Comparison of ENCODE assay signal across 15 mouse cellular contexts in genomic region chr6:121226043-121226442, GRCm38 (mm10). TPM values are rescaled to one million over a fixed set of nuclear protein-coding genes. Genes with fewer than 3 reads are reported as not detected.
A peak's percentile ranks its signal among the peaks of the same experiment; 100 is the strongest.
DNase-seq lines count a peak whose midpoint lies in the region; ATAC-seq and TF ChIP-seq lines count a peak whose summit lies in the region.
"Had no signal": no experiment of that assay in that cellular context is flagged by ENCODE, and none has a peak within 500 bp of the region (broad histone marks: within the 10 kb centered on the region; RNA-seq: fewer than 3 reads in every experiment).

No protein-coding gene starts in this region.

- H3K4me1 ChIP-seq in spleen, adult 2 months (ENCODE audit: control insufficient read depth, insufficient read depth, insufficient read length): peaks cover 21% of the 10 kb centered on the region; the same call in 1 of the 2 replicates
- H3K4me1 ChIP-seq in hindbrain, embryonic 14.5 days (replicated peaks; ENCODE audit: control insufficient read depth, insufficient read depth, low read length): no peaks in the 10 kb centered on the region
- H3K4me1 ChIP-seq in lung, postnatal 0 days (ENCODE audit: insufficient read depth, low read depth, low read length): no peaks in the 10 kb centered on the region
- H3K4me1 ChIP-seq: hindbrain, embryonic 15.5 days; neural tube, embryonic 13.5 days had no signal

- H3K27me3 ChIP-seq in spleen, adult 2 months (ENCODE audit: control insufficient read depth, insufficient read depth, low read length): no peaks in the 10 kb centered on the region
- no peaks in the 10 kb centered on the region for H3K27me3 ChIP-seq in hindbrain, embryonic 14.5 days (ENCODE audit: control insufficient read depth, insufficient read depth, low read length)
- H3K27me3 ChIP-seq in lung, postnatal 0 days (replicated peaks; ENCODE audit: insufficient read depth, low read length): no peaks in the 10 kb centered on the region
- H3K27me3 ChIP-seq: hindbrain, embryonic 15.5 days; neural tube, embryonic 13.5 days had no signal

- no peak for DNase-seq in spleen, adult 2 months (ENCODE audit: low read depth in 1 of 2, low spot score in 2 of 2)
- DNase-seq in spleen, adult 12 weeks (ENCODE audit: low spot score): no peak
- DNase-seq in embryo, embryonic 11 days: no peak
- DNase-seq in layer of hippocampus, adult 9-10 months (ENCODE audit: low spot score): no peak
- DNase-seq in hindbrain, embryonic 14.5 days (ENCODE audit: low spot score): no peak
- DNase-seq in lung, postnatal 0 days (ENCODE audit: low spot score): no peak
- DNase-seq: adrenal gland, postnatal 10 days; cerebellum, adult 11-12 months; right cerebral cortex, adult 18-20 months had no signal

- H3K4me2 ChIP-seq in hindbrain, embryonic 14.5 days (replicated peaks): no peak overlapping the region
- H3K4me2 ChIP-seq in lung, postnatal 0 days (replicated peaks; ENCODE audit: low read depth, low read length): no peak overlapping the region
- H3K4me2 ChIP-seq: hindbrain, embryonic 15.5 days; kidney, embryonic 15.5 days; neural tube, embryonic 13.5 days had no signal

- no peak overlapping the region for H3K9ac ChIP-seq in hindbrain, embryonic 14.5 days
- H3K9ac ChIP-seq in lung, postnatal 0 days (replicated peaks; ENCODE audit: low read depth): no peak overlapping the region
- H3K9ac ChIP-seq: hindbrain, embryonic 15.5 days; kidney, embryonic 15.5 days; neural tube, embryonic 13.5 days had no signal

- peak; percentile 76 for ATAC-seq in inflammation-experienced regulatory T-cells, adult 6 months
- peak; percentile 21; the same call in 1 of the 2 replicates for ATAC-seq in neutrophil, adult 5-6 weeks (ENCODE audit: extremely low read depth, insufficient number of reproducible peaks, low FRiP score, poor library complexity, severe bottlenecking)
- no peak for ATAC-seq in hindbrain, embryonic 14.5 days (ENCODE audit: low FRiP score)
- ATAC-seq in lung, postnatal 0 days: no peak
- ATAC-seq: midbrain, embryonic 16.5 days had no signal

- TF ChIP-seq EP300 in lung, postnatal 0 days (IDR thresholded peaks at IDR 0.05): no peak

- no peaks in the 10 kb centered on the region for H3K9me3 ChIP-seq in hindbrain, embryonic 14.5 days (ENCODE audit: control insufficient read depth, low read length)
- H3K9me3 ChIP-seq in lung, postnatal 0 days (ENCODE audit: low read length): no peaks in the 10 kb centered on the region
- H3K9me3 ChIP-seq: hindbrain, embryonic 15.5 days; kidney, embryonic 15.5 days; neural tube, embryonic 13.5 days had no signal

- H3K27ac ChIP-seq in spleen, adult 2 months (ENCODE audit: insufficient read depth, low read length): 0 out of 2 replicates have a peak overlapping the region, but pooled peaks have one; percentile 19
- H3K27ac ChIP-seq in hindbrain, embryonic 14.5 days: no peak overlapping the region
- no peak overlapping the region for H3K27ac ChIP-seq in lung, postnatal 0 days (ENCODE audit: low read length)
- H3K27ac ChIP-seq: hindbrain, embryonic 15.5 days; kidney, embryonic 15.5 days; neural tube, embryonic 13.5 days had no signal

- no peak for TF ChIP-seq CTCF in spleen, adult 2 months (IDR thresholded peaks at IDR 0.05; ENCODE audit: extremely low read depth, insufficient read depth, insufficient read length, insufficient replicate concordance)
- no peak for TF ChIP-seq CTCF in lung, postnatal 0 days (IDR thresholded peaks at IDR 0.05)

- no peak overlapping the region for H3K4me3 ChIP-seq in spleen, adult 2 months (ENCODE audit: extremely low read depth, insufficient read depth, insufficient read length)
- no peak overlapping the region for H3K4me3 ChIP-seq in hindbrain, embryonic 14.5 days (replicated peaks; ENCODE audit: low read length)
- no peak overlapping the region for H3K4me3 ChIP-seq in lung, postnatal 0 days (ENCODE audit: low read depth, low read length)
- H3K4me3 ChIP-seq: hindbrain, embryonic 15.5 days; kidney, embryonic 15.5 days; neural tube, embryonic 13.5 days had no signal

- 10% methylated on average over 4 of the region's 4 CpGs for WGBS in spleen, adult 2 months
- WGBS in hindbrain, embryonic 14.5 days: 77% methylated on average over 4 of the region's 4 CpGs
- 51% methylated on average over 4 of the region's 4 CpGs for WGBS in lung, postnatal 0 days

- no peak for TF ChIP-seq POLR2A in spleen, adult 2 months (IDR thresholded peaks at IDR 0.05; ENCODE audit: low read depth, low read length)

- no peaks in the 10 kb centered on the region for H3K36me3 ChIP-seq in spleen, adult 2 months (ENCODE audit: control insufficient read depth, insufficient read depth, low read length)
- no peaks in the 10 kb centered on the region for H3K36me3 ChIP-seq in hindbrain, embryonic 14.5 days (replicated peaks; ENCODE audit: control insufficient read depth, insufficient read depth)
- H3K36me3 ChIP-seq in lung, postnatal 0 days (ENCODE audit: insufficient read depth, low read length): no peaks in the 10 kb centered on the region
- H3K36me3 ChIP-seq: hindbrain, embryonic 15.5 days; kidney, embryonic 15.5 days; neural tube, embryonic 13.5 days had no signal

RNA-seq across cellular contexts. Expression of gene Tuba8, which starts 15.5 kb away (rescaled TPM):
- 1.2 TPM in 2 replicates for polyA plus RNA-seq in spleen, adult 2 months (2012; rRNA removed)
- polyA plus RNA-seq in inflammation-experienced regulatory T-cells, adult 6 months (2017; shearing (Covaris generic)): under 1 TPM; 0.21 to 0.40 (median 0.32) TPM
- total RNA-seq in neutrophil, adult 5-6 weeks (2017): 1.7 and 3.8 TPM in 2 replicates
- 1.0 and 1.4 TPM in 2 replicates for polyA plus RNA-seq in hindbrain, embryonic 14.5 days (2014; fragmentation: Nextera tagmentation; extraction: Ambion mirVana)
- polyA plus RNA-seq in lung, postnatal 0 days (2015; fragmentation: Nextera tagmentation; extraction: Ambion mirVana): 12.1 and 13.9 TPM in 2 replicates

RNA-seq across cellular contexts. Expression of gene Usp18, which starts 19.7 kb away (rescaled TPM):
- 8.5 and 9.9 TPM in 2 replicates for polyA plus RNA-seq in spleen, adult 2 months (2012; rRNA removed)
- polyA plus RNA-seq in inflammation-experienced regulatory T-cells, adult 6 months (2017; shearing (Covaris generic)): 10 to 100 TPM; 33.2 to 83.1 (median 69.4) TPM
- total RNA-seq in neutrophil, adult 5-6 weeks (2017): 21.8 and 24.1 TPM in 2 replicates
- 0.59 and 2.2 TPM in 2 replicates for polyA plus RNA-seq in hindbrain, embryonic 14.5 days (2014; fragmentation: Nextera tagmentation; extraction: Ambion mirVana)
- polyA plus RNA-seq in lung, postnatal 0 days (2015; fragmentation: Nextera tagmentation; extraction: Ambion mirVana): 27.0 and 30.4 TPM in 2 replicates

RNA-seq across cellular contexts. Expression of gene Pex26, which starts 42.6 kb away (rescaled TPM):
- 8.3 and 9.9 TPM in 2 replicates for polyA plus RNA-seq in spleen, adult 2 months (2012; rRNA removed)
- 1 to 10 TPM; 2.2 to 2.5 (median 2.4) TPM for polyA plus RNA-seq in inflammation-experienced regulatory T-cells, adult 6 months (2017; shearing (Covaris generic))
- total RNA-seq in neutrophil, adult 5-6 weeks (2017): 8.0 and 10.5 TPM in 2 replicates
- polyA plus RNA-seq in hindbrain, embryonic 14.5 days (2014; fragmentation: Nextera tagmentation; extraction: Ambion mirVana): 13.9 and 15.2 TPM in 2 replicates
- 5.9 and 6.2 TPM in 2 replicates for polyA plus RNA-seq in lung, postnatal 0 days (2015; fragmentation: Nextera tagmentation; extraction: Ambion mirVana)

Comparison
In these comparisons a context has a peak if more than half of its experiments do, and no peak if none do; other contexts are left out.
1. ATAC-seq: peak in inflammation-experienced regulatory T-cells, adult 6 months (single experiment) and neutrophil, adult 5-6 weeks (single experiment); none in hindbrain, embryonic 14.5 days (single experiment) and lung, postnatal 0 days (single experiment).